Mouse (Mus musculus): ENCODE measurements around the gene 4930452B06Rik. TPM values are rescaled to one million over a fixed set of nuclear protein-coding genes. Genes with fewer than 3 reads are reported as not detected.

The 4930452B06Rik gene
- polyA plus RNA-seq, 1 experiment from 2014 or later = 6.6 TPM

GRCm38 (mm10) chr14:8475851-8476250 lies 190.2 kb downstream of the 4930452B06Rik start:
- no peak overlapping the region for H3K4me3 ChIP-seq
- H3K4me1 ChIP-seq = no peaks in the 10 kb centered on the region
- no peak overlapping the region for H3K27ac ChIP-seq
- no peaks in the 10 kb centered on the region for H3K9me3 ChIP-seq
- no peak overlapping the region for H3K9ac ChIP-seq
- no peak for ATAC-seq (ENCODE audit: low FRiP score, low read depth)
- H3K36me3 ChIP-seq = no peaks in the 10 kb centered on the region
- no peaks in the 10 kb centered on the region for H3K27me3 ChIP-seq (replicated peaks)
- no peak overlapping the region for H3K4me2 ChIP-seq (replicated peaks)
- WGBS = 71% methylated on average over 5 of the region's 5 CpGs

DNA sequence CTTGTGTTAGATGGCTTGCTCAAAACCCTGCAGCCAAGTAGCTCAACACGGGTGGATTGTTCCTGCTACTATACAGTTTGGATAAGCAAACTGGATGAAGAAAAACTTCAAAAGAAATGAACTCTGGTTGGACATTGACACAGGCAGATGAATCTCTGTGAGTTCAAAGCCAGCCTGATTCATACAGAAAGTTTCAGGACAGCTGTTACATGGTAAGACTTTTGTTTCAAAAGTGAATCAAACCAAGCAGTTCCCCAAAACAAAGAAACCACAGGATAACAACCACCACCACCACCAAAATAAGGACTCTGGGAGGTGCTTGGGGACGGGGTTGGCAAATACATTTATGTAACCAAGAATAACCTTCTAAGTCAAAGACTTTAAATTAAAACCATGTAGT lies 193.2 kb downstream of the 4930452B06Rik start:
- H3K27me3 ChIP-seq (replicated peaks) = no peaks in the 10 kb centered on the region
- ATAC-seq (ENCODE audit: low FRiP score, low read depth) = no peak
- H3K4me2 ChIP-seq (replicated peaks) = no peak overlapping the region
- no peak overlapping the region for H3K9ac ChIP-seq
- WGBS = 84% methylated on average over 2 of the region's 2 CpGs
- no peak overlapping the region for H3K27ac ChIP-seq
- H3K4me3 ChIP-seq = no peak overlapping the region
- H3K9me3 ChIP-seq = no peaks in the 10 kb centered on the region
- no peaks in the 10 kb centered on the region for H3K36me3 ChIP-seq
- H3K4me1 ChIP-seq = no peaks in the 10 kb centered on the region

GRCm38 (mm10) chr14:8464401-8465154 lies 201.5 kb downstream of the 4930452B06Rik start:
- Histone ChIP-seq H3K9ac (no peak overlapping the region), H3K4me3 (no peak overlapping the region), H3K4me2 (replicated peaks) (no peak overlapping the region), H3K27me3 (replicated peaks) (no peaks in the 10 kb centered on the region), H3K36me3 (no peaks in the 10 kb centered on the region), H3K27ac (no peak overlapping the region), H3K4me1 (no peaks in the 10 kb centered on the region), H3K9me3 (no peaks in the 10 kb centered on the region)
- ATAC-seq (ENCODE audit: low FRiP score, low read depth) = no peak
- 77% methylated on average over 14 of the region's 14 CpGs for WGBS

DNA sequence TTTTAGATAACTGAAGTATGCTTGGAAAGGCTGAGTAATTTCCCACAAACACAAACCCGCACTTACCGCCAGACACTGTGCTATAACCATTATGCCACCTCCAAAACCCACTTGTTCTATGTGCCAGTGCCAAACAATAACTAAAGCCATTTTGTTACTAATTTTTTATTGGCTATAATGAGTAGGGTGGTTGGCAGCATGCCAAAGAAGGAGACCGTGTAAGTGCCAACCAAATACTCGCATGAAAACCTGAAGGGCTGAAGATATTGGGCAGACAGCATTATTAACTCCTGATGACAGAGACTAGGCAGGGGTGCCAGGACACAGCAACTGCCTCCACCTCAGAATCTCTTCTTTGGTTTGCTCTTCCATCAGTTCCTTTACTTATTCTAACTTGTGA lies 203.1 kb downstream of the 4930452B06Rik start:
- no peak for ATAC-seq (ENCODE audit: low FRiP score, low read depth)

GRCm38 (mm10) chr14:8462321-8462909 lies 203.6 kb downstream of the 4930452B06Rik start:
- H3K9ac ChIP-seq = no peak overlapping the region
- no peak overlapping the region for H3K4me2 ChIP-seq (replicated peaks)
- no peaks in the 10 kb centered on the region for H3K27me3 ChIP-seq (replicated peaks)
- H3K9me3 ChIP-seq = no peaks in the 10 kb centered on the region
- H3K27ac ChIP-seq = no peak overlapping the region
- H3K4me1 ChIP-seq = no peaks in the 10 kb centered on the region
- no peak for ATAC-seq (ENCODE audit: low FRiP score, low read depth)
- 84% methylated on average over 6 of the region's 6 CpGs for WGBS
- no peaks in the 10 kb centered on the region for H3K36me3 ChIP-seq
- H3K4me3 ChIP-seq = no peak overlapping the region

More for the DNA sequence above, 203.1 kb downstream of the 4930452B06Rik start:
- Histone ChIP-seq H3K36me3 (no peaks in the 10 kb centered on the region), H3K27me3 (replicated peaks) (no peaks in the 10 kb centered on the region), H3K9me3 (no peaks in the 10 kb centered on the region), H3K4me1 (no peaks in the 10 kb centered on the region), H3K4me3 (no peak overlapping the region), H3K4me2 (replicated peaks) (no peak overlapping the region), H3K9ac (no peak overlapping the region), H3K27ac (no peak overlapping the region)
- WGBS = 88% methylated on average over 4 of the region's 4 CpGs

- H3K4me1 ChIP-seq = no peaks in the 10 kb centered on the region
- peak overlapping the region; percentile 38 for H3K4me2 ChIP-seq (replicated peaks)
- H3K9ac ChIP-seq = no peak overlapping the region
- H3K9me3 ChIP-seq = no peaks in the 10 kb centered on the region
- no peak overlapping the region for H3K4me3 ChIP-seq
- no peak overlapping the region for H3K27ac ChIP-seq
- ATAC-seq (ENCODE audit: low FRiP score, low read depth) = peak; percentile 65
- WGBS = 45% methylated on average over 19 of the region's 19 CpGs
- no peaks in the 10 kb centered on the region for H3K27me3 ChIP-seq (replicated peaks)
- H3K36me3 ChIP-seq = no peaks in the 10 kb centered on the region
Observed at GRCm38 (mm10) chr14:8460226-8461129, 205.6 kb downstream of the 4930452B06Rik start.

GRCm38 (mm10) chr14:8459759-8460158 lies 206.3 kb downstream of the 4930452B06Rik start:
- Histone ChIP-seq H3K27ac (no peak overlapping the region), H3K36me3 (no peaks in the 10 kb centered on the region), H3K9me3 (no peaks in the 10 kb centered on the region), H3K4me1 (no peaks in the 10 kb centered on the region), H3K27me3 (replicated peaks) (no peaks in the 10 kb centered on the region), H3K4me2 (replicated peaks) (no peak overlapping the region), H3K4me3 (no peak overlapping the region), H3K9ac (no peak overlapping the region)
- WGBS = 68% methylated on average over 4 of the region's 4 CpGs
- ATAC-seq (ENCODE audit: low FRiP score, low read depth) = no peak

DNA sequence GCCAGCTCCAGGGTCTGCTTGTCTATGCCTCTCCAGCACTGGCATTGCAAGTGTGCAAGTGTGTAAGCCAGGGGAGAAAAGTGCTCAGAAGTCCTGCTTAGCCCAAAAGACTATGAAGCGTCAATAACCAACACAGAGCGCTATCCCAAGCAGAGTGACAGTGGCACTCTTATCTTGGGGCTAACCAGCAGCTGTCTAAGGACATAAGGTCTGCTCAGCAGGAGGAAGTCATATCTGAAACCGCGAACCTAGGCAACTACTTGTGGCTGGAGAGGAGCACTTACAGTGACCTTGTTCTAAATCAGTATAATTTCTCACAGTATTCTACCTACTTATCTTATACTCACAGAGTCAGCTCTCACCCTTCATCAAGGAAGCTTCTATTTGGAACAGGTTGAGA lies 214.9 kb downstream of the 4930452B06Rik start:
- Histone ChIP-seq H3K27me3 (replicated peaks) (no peaks in the 10 kb centered on the region), H3K27ac (no peak overlapping the region), H3K9me3 (no peaks in the 10 kb centered on the region), H3K4me2 (replicated peaks) (no peak overlapping the region), H3K4me3 (no peak overlapping the region), H3K9ac (no peak overlapping the region), H3K36me3 (no peaks in the 10 kb centered on the region), H3K4me1 (no peaks in the 10 kb centered on the region)
- 93% methylated on average over 4 of the region's 4 CpGs for WGBS
- ATAC-seq (ENCODE audit: low FRiP score, low read depth) = no peak

- Histone ChIP-seq H3K27me3 (replicated peaks) (no peaks in the 10 kb centered on the region), H3K36me3 (no peaks in the 10 kb centered on the region), H3K4me3 (no peak overlapping the region), H3K4me2 (replicated peaks) (no peak overlapping the region), H3K4me1 (no peaks in the 10 kb centered on the region), H3K9me3 (no peaks in the 10 kb centered on the region), H3K27ac (no peak overlapping the region), H3K9ac (no peak overlapping the region)
- whole genome bisulfite sequencing = 94% methylated on average over 6 of the region's 6 CpGs
- no peak for ATAC-seq (ENCODE audit: low FRiP score, low read depth)
Observed at GRCm38 (mm10) chr14:8450342-8450741, 215.7 kb downstream of the 4930452B06Rik start.

- Histone ChIP-seq H3K4me3 (no peak overlapping the region), H3K36me3 (no peaks in the 10 kb centered on the region), H3K9ac (no peak overlapping the region), H3K27me3 (replicated peaks) (no peaks in the 10 kb centered on the region), H3K4me2 (replicated peaks) (no peak overlapping the region), H3K9me3 (no peaks in the 10 kb centered on the region), H3K4me1 (no peaks in the 10 kb centered on the region), H3K27ac (no peak overlapping the region)
- no peak for ATAC-seq (ENCODE audit: low FRiP score, low read depth)
Observed at GRCm38 (mm10) chr14:8449299-8449698, 216.7 kb downstream of the 4930452B06Rik start.

- no peak for ATAC-seq (ENCODE audit: low FRiP score, low read depth)
- H3K36me3 ChIP-seq = no peaks in the 10 kb centered on the region
- H3K4me3 ChIP-seq = no peak overlapping the region
- H3K9me3 ChIP-seq = no peaks in the 10 kb centered on the region
- H3K27me3 ChIP-seq (replicated peaks) = no peaks in the 10 kb centered on the region
- H3K27ac ChIP-seq = no peak overlapping the region
- no peak overlapping the region for H3K4me2 ChIP-seq (replicated peaks)
- WGBS = 87% methylated on average over 1 of the region's 1 CpGs
- H3K4me1 ChIP-seq = no peaks in the 10 kb centered on the region
- no peak overlapping the region for H3K9ac ChIP-seq
Observed at GRCm38 (mm10) chr14:8447352-8447751, 218.7 kb downstream of the 4930452B06Rik start.

DNA sequence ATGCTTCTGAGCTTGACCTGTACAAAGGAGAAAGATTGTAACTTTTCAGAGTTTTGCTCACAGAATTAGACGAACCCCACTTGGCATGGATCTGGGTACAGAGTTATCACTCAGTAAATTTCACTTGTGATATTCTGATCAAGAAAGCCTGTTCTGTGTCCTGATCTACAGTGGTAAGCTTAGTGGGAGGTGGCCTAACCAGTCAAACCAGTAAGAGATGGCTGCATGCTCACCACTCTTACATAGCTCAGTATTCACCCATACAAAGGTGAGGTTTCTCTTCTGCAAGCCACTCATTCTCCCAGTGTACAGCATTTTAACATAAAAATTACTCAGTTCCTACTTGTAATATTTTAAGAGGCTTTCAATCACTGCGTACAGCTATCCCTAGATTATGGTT lies 221.7 kb downstream of the 4930452B06Rik start:
- WGBS = 90% methylated on average over 2 of the region's 2 CpGs
- H3K36me3 ChIP-seq = no peaks in the 10 kb centered on the region
- no peak overlapping the region for H3K4me3 ChIP-seq
- ATAC-seq (ENCODE audit: low FRiP score, low read depth) = no peak
- no peaks in the 10 kb centered on the region for H3K27me3 ChIP-seq (replicated peaks)
- no peaks in the 10 kb centered on the region for H3K4me1 ChIP-seq
- no peak overlapping the region for H3K27ac ChIP-seq
- H3K4me2 ChIP-seq (replicated peaks) = no peak overlapping the region
- H3K9ac ChIP-seq = no peak overlapping the region
- H3K9me3 ChIP-seq = no peaks in the 10 kb centered on the region

Data from neural tube, embryonic 12.5 days (tissue).